Mouse (Mus musculus) urinary bladder, postnatal 10 days (tissue): ENCODE results near the gene Spg20.

ENCODE experiments used
- DNase-seq: peaks from one replicate; pipeline ENCODE4 v3.0.0; 2022; ENCODE audit warnings: low spot score

The Spg20 gene

GRCm38 (mm10) chr3:55098014-55098413 lies 13.9 kb upstream of the Spg20 start:
- DNase-seq = no peak

DNA sequence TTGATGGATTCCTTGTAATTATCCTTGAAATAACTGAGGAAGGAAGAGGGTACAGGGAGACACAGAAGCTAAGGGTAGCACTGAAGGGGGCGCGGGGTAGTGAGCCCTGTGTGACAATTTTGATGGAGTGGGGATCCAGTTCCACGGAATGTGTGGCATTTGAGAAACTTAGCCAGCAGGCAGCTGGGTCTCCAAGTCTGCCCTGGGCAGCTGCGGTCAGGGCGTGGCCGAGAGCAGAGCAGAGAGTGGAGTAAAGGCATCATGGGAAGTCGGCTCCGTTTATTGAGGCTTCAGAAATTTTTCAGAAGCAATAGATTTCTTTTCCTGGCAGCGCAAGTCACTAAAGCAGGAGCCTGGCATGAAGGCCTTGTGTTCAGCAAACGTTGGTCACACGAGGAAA lies 12.9 kb upstream of the Spg20 start:
- no peak for DNase-seq

- no peak for DNase-seq
These were observed 10.8 kb upstream of the Spg20 start for GRCm38 (mm10) chr3:55101092-55101491.

DNA sequence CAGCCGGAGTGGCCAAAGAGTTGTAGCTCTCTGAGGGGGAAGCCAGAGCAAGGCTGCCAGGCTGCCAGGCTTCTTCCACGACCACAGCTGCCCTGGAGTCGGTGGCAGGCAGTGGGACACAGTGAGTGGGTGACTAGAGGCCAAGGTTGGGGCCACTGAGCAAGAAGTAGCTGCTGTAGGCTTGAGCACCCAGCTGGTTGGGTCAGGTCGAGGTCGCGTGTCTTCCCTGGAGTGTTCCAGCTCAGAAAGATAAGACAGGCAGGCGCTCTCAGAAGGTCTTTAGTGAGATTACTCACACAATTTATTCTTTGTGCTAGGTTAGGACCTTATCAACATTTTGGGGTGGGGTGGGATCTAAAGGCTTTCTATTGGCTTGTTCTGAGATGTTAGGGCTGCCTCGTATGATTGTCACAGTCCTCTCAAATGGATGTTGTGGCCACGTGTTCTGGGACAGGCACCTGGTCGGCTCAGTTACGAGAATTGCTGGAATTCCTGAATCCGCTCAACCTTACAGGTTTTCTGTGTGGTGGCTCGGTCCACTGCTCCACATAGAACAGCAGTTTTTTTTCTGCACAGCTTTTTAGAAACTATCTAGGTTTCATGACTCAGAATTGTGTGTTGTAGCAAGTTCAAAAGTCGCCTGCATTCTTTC lies 6.4 kb upstream of the Spg20 start:
- no peak for DNase-seq

DNA sequence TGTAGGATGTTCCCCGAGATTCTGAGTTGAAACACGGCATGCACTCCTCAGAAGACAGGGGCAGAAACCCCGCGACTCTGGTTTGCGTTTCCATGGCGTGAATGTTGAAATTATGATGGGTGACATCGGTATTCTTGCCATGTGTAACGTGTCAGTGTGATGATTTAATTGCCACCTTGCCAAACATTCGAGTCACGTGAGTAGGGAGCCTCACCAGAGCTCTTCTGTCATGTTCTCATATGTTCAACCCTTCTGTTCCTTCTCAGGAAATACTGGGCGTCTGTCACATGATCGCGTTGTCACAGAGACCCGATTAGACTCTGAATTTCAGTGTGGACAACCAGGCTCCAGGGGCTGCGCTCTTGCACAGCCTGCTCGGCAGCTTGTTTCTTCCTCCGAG lies 5.9 kb upstream of the Spg20 start:
- no peak for DNase-seq

DNA sequence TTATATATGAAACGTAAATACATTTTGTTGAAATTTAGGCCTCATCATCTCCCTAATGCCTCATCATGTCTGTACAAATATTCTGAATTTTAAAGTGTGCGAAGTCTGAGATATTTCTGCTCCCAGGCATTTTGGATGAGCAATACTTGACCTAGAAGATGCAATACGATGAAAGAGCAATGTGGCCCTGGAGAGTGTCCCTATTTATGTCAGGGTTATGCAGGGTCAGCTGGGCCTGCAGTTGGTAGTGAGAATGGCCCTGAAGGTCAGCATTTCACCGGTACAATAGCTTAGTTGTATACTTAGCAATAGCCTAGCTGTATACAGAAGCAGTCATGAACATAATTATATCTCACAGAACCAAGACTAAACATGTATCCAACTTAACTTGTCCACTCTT lies 2.8 kb upstream of the Spg20 start:
- DNase-seq = no peak

DNA sequence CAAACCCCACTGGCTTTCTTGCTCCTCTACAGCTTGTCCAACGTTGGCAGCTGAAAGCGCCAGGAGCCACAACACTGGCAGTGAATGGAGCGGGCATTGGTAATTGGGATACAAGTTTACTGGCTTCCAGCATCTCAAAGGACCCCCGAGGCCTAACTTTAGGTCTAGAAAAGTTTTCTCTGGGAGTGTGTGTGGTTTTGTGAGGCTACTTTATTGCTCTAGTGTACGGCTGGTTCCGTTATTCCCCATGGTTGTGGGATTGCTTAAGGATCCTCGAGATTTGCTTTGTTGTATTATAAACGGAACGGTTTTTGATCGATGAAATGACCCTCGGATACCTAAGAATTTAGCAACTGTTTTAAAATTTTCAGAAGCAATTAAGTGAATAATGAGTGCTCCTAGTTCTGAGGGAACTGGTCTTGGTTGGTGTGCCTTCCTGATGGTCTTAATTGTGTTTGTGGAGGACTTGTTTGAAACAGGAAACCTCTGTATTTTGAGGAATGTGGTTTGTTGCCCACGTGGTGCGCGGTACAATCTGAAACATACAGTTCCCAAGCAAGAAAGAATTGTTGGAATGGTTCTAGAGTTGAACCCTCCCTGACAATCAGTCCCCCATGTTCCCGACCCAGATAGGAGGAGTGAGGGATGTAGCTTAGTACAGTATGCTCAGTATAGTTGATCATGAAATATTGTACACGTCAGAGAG lies 955 bp downstream of the Spg20 start:
- DNase-seq = no peak

GRCm38 (mm10) chr3:55114313-55115065 lies 2.6 kb downstream of the Spg20 start:
- DNase-seq = no peak

GRCm38 (mm10) chr3:55115071-55115470 lies 3.2 kb downstream of the Spg20 start:
- DNase-seq = no peak

DNA sequence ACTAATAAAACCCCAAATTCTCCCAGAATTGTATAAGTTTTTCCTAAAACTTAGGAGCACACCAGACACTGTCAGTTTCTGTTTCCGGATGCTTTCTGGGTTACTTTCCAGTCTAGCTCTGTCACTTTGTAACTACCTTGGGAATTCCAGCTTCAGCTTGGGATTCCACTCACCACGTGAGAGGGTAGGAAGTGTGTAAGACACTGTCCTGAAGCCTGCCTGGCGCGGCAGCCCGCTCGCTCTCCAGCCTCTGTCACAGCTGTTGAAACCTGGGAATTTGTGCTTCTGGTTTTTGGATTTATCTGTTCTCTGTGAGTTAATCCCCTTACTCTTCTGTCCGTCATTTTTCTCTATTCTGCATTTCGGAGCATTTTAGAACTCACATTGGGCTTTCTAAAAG lies 4.1 kb downstream of the Spg20 start:
- no peak for DNase-seq

GRCm38 (mm10) chr3:55119275-55119898 lies 7.5 kb downstream of the Spg20 start:
- no peak for DNase-seq

DNA sequence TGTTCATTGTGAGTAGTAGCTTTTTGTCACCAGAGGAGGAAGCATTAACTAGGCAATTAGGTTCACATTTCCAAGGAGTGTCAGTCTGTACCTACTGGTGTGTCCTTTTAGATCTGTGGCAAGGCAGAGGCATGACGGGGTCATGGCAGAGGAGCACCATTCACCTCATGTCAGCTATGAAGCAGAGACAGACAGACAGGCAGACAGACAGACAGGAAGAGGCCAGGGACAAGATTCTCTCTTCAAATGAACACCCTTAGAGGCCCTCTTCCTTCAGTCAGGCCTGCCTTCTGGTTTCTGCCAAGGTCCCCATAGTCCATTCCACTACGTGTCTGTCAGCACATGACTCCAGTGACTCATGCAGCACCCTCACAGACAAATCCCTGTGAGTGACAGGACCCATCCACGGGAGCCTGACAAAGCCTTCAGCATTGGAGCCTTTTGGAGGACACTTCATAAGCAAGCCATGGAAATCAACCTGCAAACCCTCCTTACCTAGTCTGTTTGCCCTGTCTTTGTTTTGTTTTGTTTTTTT lies 10.5 kb downstream of the Spg20 start:
- no peak for DNase-seq

GRCm38 (mm10) chr3:55123064-55123463 lies 11.2 kb downstream of the Spg20 start:
- no peak for DNase-seq

- no peak for DNase-seq
These were observed 17.3 kb downstream of the Spg20 start for GRCm38 (mm10) chr3:55129181-55129692.

DNA sequence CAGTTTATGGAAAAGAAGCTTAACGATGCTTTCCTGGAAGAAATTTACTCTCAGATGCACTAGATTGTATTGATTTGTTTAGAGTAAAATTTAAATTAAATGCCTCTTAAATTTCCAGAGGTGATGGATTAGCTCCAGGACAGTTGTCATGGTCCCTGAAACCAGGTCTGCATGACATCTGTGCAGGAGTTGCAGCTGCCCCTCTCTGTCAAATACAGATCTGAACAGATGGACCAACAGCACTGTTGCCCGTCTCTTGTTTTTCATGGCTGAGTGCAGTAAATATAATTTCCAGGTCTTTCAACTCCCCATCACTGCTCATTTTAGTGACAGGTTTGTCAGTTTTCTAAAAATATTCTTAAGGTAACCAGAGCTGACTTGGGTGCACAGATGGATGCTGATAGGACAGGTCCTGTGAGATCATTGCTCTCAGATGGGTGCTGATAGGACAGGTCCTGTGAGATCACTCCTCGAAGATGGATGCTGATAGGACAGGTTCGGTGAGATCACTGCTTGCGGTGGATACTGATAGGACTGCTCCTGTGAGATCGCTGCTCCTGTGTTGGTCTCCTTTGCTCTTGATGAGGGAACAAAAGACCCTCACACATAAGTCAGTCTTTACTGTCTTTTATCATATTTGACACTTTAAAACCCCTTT lies 19.8 kb downstream of the Spg20 start:
- DNase-seq = no peak

DNA sequence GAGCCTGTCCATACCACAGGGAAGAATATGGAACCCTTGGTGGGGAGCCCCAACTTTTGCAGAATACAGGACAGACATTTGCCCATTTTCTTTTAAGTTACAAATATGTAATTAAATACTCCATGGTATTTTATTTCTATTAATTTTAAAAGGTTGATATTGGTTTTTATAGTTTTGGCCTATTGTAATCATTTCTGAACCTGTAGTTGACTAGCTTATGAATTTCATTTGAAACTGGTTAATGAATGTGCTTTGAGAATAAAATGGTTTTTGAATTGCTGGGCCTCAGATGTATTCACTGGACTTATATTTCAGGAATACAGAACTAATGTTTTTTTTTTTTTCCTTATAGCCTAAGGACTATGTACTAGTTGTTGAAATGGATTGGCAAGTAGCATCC lies 25.1 kb downstream of the Spg20 start, which contains the start of gene Ccdc169:
Ccdc169 (plus strand) TSS at position 301 of the 400 bp plus-strand sequence.
- no peak for DNase-seq

DNA sequence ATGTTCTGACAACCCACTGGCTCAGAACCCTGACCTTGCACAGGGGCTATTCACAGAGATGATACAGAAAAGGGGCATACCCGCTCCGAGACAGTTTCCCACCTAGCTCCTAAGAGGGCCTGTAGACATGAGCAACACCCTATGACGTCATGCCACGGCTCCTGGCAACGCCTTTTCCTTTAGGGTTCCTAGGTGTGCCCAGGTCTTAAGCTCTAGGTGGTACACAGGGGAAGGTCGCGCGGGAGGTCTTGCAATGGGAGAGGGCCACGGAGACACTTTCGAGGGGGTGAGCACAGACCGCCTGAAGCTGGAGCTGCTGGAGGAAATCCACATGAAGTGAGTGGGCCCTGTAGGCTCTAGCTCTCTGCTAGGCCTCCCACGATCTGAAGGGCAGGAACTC lies 27.9 kb downstream of the Spg20 start:
- no peak for DNase-seq

- no peak for DNase-seq
These were observed 29.5 kb downstream of the Spg20 start for GRCm38 (mm10) chr3:55141401-55141800.

GRCm38 (mm10) chr3:55144916-55145315 lies 33.0 kb downstream of the Spg20 start:
- DNase-seq = no peak

DNA sequence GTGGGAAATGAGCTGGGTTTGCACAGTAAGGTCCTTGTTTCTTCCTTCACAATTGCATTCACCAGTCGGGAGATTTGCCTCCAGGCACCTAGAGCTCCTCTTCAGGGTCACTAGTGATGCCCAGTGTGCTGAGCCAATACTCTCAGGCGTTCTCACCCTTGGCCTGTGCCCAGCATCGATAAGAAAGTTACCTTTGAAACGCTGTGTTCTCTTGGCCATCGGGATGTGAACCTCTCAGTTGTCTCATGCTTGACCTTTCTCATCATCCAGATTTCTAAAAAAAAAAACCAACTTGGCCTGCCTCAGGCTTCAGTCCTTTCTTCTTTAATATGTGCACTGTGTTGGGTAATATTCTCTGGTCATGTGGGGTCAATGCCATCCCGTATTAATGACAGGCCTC lies 34.5 kb downstream of the Spg20 start:
- no peak for DNase-seq

DNA sequence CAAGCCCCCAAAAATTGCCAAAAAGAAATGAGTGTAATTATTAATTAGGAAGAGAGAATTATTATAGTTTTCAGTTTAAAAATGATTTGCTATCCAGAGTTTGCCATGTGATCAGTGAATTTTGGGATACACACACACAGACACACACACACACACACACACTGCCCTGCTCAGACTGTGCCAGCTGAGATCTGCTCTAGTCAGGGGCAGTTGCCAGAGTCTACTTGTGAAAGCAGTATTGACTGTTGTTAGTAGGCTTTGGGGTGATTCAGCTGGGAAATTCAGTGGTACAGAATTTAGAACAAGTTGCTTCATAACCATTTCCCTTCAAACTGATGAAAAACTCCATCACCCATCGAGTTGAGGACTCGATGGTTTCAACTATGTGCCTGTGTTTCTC lies 35.2 kb downstream of the Spg20 start:
- no peak for DNase-seq

- no peak for DNase-seq
These were observed 36.2 kb downstream of the Spg20 start for GRCm38 (mm10) chr3:55148091-55148490.
